Mouse (Mus musculus) mouse trophoblast stem cell (cell line): ENCODE measurements around the gene Ddx19a.
"Not testable (repeated sequence)": the region's sequence is repeated elsewhere in the genome, so short reads cannot be mapped to it uniquely, and the experiment has no call there.

Experiments used
- in situ Hi-C, 2 experiments: fragments of 300-500 bp; cut with MseI, MboI; formaldehyde crosslinking; loops; 2 replicates in 1 of 2; 3 replicates in 1 of 2; pipeline ENCODE4 v1.15.1; 2025

Ddx19a gene

GRCm38 (mm10) chr8:110933272-110933671 lies 64.3 kb downstream of the Ddx19a start:
- in situ Hi-C loops: no loop called here

GRCm38 (mm10) chr8:110932444-110932843 lies 65.2 kb downstream of the Ddx19a start:
- in situ Hi-C loops: no loop called here

DNA sequence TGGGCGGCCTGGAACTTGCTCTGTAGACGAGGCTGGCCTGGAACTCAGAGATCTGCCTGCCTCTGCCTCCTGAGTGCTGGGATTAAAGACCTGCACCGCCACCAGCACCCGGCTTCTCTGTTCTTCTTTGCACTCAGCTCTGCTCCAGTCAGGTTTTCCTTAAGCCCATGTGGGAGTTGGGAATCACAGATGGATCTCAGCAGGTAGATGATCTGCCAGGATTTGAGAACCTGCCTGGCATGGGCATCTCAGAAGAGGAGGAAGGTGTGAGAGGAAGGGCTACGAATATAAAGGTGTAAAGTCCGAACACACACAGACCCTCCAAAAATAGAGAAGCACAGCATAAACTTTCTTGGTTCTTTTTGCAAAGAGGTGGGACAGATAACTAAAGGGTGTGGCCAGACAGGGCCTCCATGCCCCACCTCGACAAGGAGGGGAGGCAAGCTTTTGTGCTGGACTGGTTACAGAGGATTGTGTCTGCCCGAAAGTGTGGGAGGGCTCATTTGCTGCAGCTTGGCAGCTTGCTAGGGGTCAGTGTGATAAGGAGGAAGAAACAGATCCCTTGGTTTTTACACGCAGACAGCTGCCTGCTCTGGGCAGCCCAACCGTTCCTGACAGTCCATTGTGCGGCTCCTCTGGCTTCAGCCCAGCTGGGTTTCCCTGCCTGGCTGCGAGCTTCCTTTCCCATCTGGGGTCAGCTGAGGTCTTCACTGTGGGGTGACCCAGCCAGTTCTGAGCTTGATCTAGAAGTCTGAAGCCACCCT lies 66.2 kb downstream of the Ddx19a start:
- in situ Hi-C loops: no loop called here

GRCm38 (mm10) chr8:110929672-110930071 lies 67.9 kb downstream of the Ddx19a start:
- in situ Hi-C loops: not testable (repeated sequence)

- in situ Hi-C loops: no loop called here
Measured at GRCm38 (mm10) chr8:110929066-110929465, 68.5 kb downstream of the Ddx19a start.

DNA sequence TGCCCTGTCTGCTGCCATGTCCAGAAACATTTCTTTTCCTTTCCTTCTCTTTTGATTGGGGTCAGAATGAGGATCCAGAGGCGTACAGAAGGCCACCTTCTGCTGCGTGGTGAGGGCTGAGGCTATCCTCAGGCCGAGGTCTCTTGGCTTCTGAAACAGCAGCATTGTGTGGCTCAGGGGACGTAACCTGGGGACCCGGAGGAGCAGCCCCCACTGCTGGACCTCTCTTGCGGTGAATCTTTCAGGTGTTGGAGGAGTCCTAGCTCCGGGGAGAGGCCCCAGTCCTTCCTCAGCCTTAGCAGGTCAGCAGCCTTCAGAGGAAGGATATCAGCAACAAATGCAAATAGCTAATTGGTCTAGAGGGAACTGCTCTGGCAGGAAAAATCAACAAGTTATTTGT lies 69.2 kb downstream of the Ddx19a start:
- in situ Hi-C loops: no loop called here

GRCm38 (mm10) chr8:110926690-110927089 lies 70.9 kb downstream of the Ddx19a start:
- in situ Hi-C loops: no loop called here

DNA sequence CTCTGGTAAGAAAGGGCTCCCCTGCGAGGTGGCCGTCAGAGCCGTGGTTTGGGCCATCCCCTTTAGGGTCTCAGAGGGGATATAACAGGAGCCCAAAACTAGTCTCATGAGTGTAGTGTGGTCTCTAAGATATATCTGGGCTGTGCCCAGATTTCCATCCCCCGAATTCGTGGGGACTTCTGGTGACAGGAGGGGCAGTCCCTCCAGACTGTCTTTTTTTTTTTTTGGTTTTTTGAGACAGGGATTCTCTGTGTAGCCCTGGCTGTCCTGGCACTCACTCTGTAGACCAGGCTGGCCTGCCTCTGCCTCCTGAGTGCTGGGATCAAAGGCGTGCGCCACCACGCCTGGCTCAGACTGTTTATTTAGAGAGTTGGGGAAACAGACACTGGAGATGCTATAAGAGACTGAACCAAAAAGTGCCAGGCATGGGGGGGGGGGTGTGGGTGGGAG lies 71.9 kb downstream of the Ddx19a start:
- in situ Hi-C loops: no loop called here
